Comparison of ENCODE assay signal across 23 mouse cellular contexts in genomic region chr12:77041141-77041540, GRCm38 (mm10).
"Had no signal": no experiment of that assay in that cellular context is flagged by ENCODE, and none has a peak within 500 bp of the region (broad histone marks: within the 10 kb centered on the region; RNA-seq: fewer than 3 reads in every experiment).

No protein-coding gene starts in this region.

- ATAC-seq: liver, embryonic 12.5 days; midbrain, embryonic 16.5 days had no signal

- H3K9ac ChIP-seq: limb, embryonic 13.5 days; liver, embryonic 12.5 days; liver, embryonic 15.5 days; lung, embryonic 15.5 days; midbrain, embryonic 12.5 days; stomach, embryonic 15.5 days had no signal

- H3K36me3 ChIP-seq: limb, embryonic 10.5 days; limb, embryonic 13.5 days; liver, embryonic 12.5 days; liver, embryonic 15.5 days; lung, embryonic 15.5 days; midbrain, embryonic 12.5 days; stomach, embryonic 15.5 days had no signal

- H3K4me3 ChIP-seq: layer of hippocampus, adult 2 months; limb, embryonic 10.5 days; limb, embryonic 13.5 days; liver, embryonic 12.5 days; liver, embryonic 15.5 days; lung, embryonic 15.5 days; megakaryocyte, embryonic 14.5 days; midbrain, embryonic 12.5 days; myocyte; stomach, embryonic 15.5 days had no signal

- H3K27ac ChIP-seq: kidney, postnatal 0 days; layer of hippocampus, adult 2 months; limb, embryonic 10.5 days; limb, embryonic 13.5 days; liver, embryonic 12.5 days; liver, embryonic 15.5 days; lung, embryonic 15.5 days; midbrain, embryonic 12.5 days; stomach, embryonic 15.5 days had no signal

- H3K4me2 ChIP-seq: limb, embryonic 13.5 days; liver, embryonic 12.5 days; liver, embryonic 15.5 days; lung, embryonic 15.5 days; midbrain, embryonic 12.5 days; stomach, embryonic 15.5 days had no signal

- H3K4me1 ChIP-seq: liver, embryonic 12.5 days; liver, embryonic 15.5 days; stomach, embryonic 15.5 days had no signal

- H3K27me3 ChIP-seq: liver, embryonic 12.5 days; liver, embryonic 15.5 days; lung, embryonic 15.5 days; megakaryocyte, embryonic 14.5 days; midbrain, embryonic 12.5 days; stomach, embryonic 15.5 days had no signal

- DNase-seq: kidney, adult 8-10 months; kidney, postnatal 25 days; layer of hippocampus, adult 9-11 months; liver; lung, postnatal 10 days; right cerebral cortex, adult 18-20 months; right cerebral cortex, postnatal 25 days; spleen, adult 18-20 months; thymus, adult 18-20 months; thymus, postnatal 14 days; thymus, postnatal 4 days had no signal

- H3K9me3 ChIP-seq: limb, embryonic 10.5 days; limb, embryonic 13.5 days; liver, embryonic 12.5 days; liver, embryonic 15.5 days; lung, embryonic 15.5 days; midbrain, embryonic 12.5 days; stomach, embryonic 15.5 days had no signal
